Mouse (Mus musculus) liver, embryonic 14.5 days (tissue): ENCODE results near the gene Med17.

Experiments
- CTCF ChIP-seq: IDR thresholded peaks from 2 replicates; pipeline ENCODE4 v1.5.1; 2016; ENCODE audit warnings: antibody characterized with exemption, low read depth, control low read depth
- EP300 ChIP-seq: IDR thresholded peaks from 2 replicates; pipeline ENCODE4 v1.6.1; 2016; ENCODE audit warnings: antibody characterized with exemption, low read depth

DNA sequence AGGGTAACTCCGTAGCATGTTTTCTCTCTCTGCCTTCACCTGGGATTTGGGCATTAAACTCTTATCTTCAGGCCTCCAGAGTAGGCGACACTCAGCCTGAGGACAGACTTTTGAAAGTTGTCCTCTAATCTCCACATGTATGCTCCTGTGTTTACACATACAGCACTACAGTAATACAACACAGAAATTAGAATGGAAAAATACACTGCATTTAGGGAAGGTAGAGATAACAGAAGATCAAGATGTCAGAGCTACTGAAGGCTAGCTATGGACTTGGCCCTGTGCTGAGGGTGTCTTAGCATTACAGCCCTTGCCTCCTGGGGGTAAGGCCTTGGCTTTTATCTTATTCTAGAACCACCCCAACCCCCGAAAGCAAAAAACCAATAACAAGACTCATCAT lies 8.7 kb upstream of the Med17 start:
- TF ChIP-seq CTCF: no peak
- TF ChIP-seq EP300: no peak
